Mouse (Mus musculus) megakaryocyte, embryonic 14.5 days (primary cell): ENCODE results near the gene Stk10. TPM values are rescaled to one million over a fixed set of nuclear protein-coding genes. Genes with fewer than 3 reads are reported as not detected.

Source experiments
- H3K27me3 ChIP-seq: replicated peaks from 2 replicates; pipeline ENCODE3; 2012; ENCODE audit warnings: inconsistent platforms
- H3K36me3 ChIP-seq: replicated peaks from 2 replicates; pipeline ENCODE3; 2012; ENCODE audit warnings: low read length, inconsistent platforms, mixed read lengths
- H3K4me1 ChIP-seq: 2 replicates; pipeline ENCODE4 v1.6.1; 2012; ENCODE audit warnings: inconsistent platforms
- H3K4me3 ChIP-seq: replicated peaks from 2 replicates; pipeline ENCODE3; 2012; ENCODE audit warnings: moderate library complexity, mild to moderate bottlenecking, inconsistent platforms
- H3K9me3 ChIP-seq: 2 replicates; pipeline ENCODE4 v1.6.1; 2012; ENCODE audit warnings: inconsistent platforms
- FLI1 ChIP-seq: IDR thresholded peaks from 2 replicates; pipeline ENCODE4 v1.6.1; 2012; ENCODE audit warnings: low read length, inconsistent platforms, mixed read lengths
- GATA1 ChIP-seq: IDR thresholded peaks from 3 replicates; pipeline ENCODE4 v1.6.1; 2012; ENCODE audit warnings: mixed read lengths, low read length, inconsistent platforms, borderline replicate concordance
- polyA plus RNA-seq: library from polyadenylated mRNA; stranded (reverse); fragments of >175 nt; gene quantifications from 2 replicates; pipeline ENCODE4 v1.2.3, GENCODE M21; 2012; ENCODE audit warnings: low replicate concordance; ENCODE audit not compliant: insufficient read depth

Gene Stk10
- polyA plus RNA-seq, 1 experiment = 28.3 TPM

- Histone ChIP-seq H3K9me3 (no peaks in the 10 kb centered on the region), H3K4me1 (peaks cover 94% of the 10 kb centered on the region), H3K4me3 (no peak overlapping the region), H3K36me3 (peaks cover 92% of the 10 kb centered on the region), H3K27me3 (no peaks in the 10 kb centered on the region)
- no peak for TF ChIP-seq FLI1
- TF ChIP-seq GATA1 = no peak
Measured at GRCm38 (mm10) chr11:32563660-32564059, 30.6 kb downstream of the Stk10 start.

GRCm38 (mm10) chr11:32564629-32565028 is 31.5 kb downstream of the Stk10 start:
- no peaks in the 10 kb centered on the region for H3K9me3 ChIP-seq
- TF ChIP-seq FLI1 (no peak), GATA1 (no peak)
- peaks cover 94% of the 10 kb centered on the region for H3K36me3 ChIP-seq
- H3K4me3 ChIP-seq = peak overlapping the region; percentile 76
- H3K4me1 ChIP-seq = peaks cover 99% of the 10 kb centered on the region
- H3K27me3 ChIP-seq = no peaks in the 10 kb centered on the region

DNA sequence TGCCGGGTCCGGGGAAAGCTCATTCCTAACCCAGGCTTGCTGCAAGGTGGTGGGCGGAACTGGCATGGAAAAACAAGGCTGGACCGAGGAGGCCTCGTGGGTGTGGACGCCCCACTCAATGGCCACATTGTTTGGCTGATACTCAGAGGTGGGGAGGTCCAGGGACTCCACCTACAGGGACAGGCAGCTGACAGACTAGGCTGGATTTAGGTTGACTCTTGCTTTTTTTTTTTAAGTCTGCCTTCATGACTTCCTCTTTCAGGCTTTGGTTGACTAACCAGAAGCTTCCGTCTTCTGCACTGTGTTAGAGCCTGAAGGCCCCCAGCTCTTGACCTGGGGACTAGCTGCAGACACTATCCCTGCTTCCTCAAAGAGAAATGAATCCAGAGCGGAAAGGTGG is 32.0 kb downstream of the Stk10 start:
- H3K4me1 ChIP-seq = peaks cover 100% of the 10 kb centered on the region
- H3K36me3 ChIP-seq = peaks cover 94% of the 10 kb centered on the region
- TF ChIP-seq GATA1 (no peak), FLI1 (no peak)
- no peaks in the 10 kb centered on the region for H3K27me3 ChIP-seq
- no peaks in the 10 kb centered on the region for H3K9me3 ChIP-seq
- peak overlapping the region; percentile 76 for H3K4me3 ChIP-seq

DNA sequence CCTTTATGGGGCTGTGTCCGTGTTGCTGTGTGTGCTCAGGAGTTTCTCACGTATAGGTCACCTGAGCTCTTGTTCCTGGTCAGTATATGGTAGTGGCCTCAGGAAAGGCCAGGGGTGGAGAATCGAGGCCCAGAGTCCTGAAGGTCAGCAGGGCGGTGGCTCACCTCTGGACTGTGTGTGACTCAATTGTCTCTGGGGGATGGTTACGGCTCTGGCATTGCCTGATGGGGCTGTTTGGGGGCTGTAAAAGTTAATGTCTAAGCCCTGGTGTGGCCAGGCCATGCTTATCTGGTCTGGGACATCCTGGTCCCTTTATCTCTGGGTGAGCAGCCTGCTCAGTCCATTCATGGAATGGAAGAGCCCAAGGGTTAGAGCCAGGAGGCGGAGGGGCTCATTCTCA is 33.1 kb downstream of the Stk10 start:
- peaks cover 96% of the 10 kb centered on the region for H3K4me1 ChIP-seq
- no peaks in the 10 kb centered on the region for H3K27me3 ChIP-seq
- no peaks in the 10 kb centered on the region for H3K9me3 ChIP-seq
- H3K4me3 ChIP-seq = peak overlapping the region; percentile 7
- no peak for TF ChIP-seq GATA1
- no peak for TF ChIP-seq FLI1
- peaks cover 91% of the 10 kb centered on the region for H3K36me3 ChIP-seq

- Histone ChIP-seq H3K9me3 (no peaks in the 10 kb centered on the region), H3K27me3 (no peaks in the 10 kb centered on the region), H3K4me1 (peaks cover 96% of the 10 kb centered on the region), H3K4me3 (peak overlapping the region; percentile 70), H3K36me3 (peaks cover 92% of the 10 kb centered on the region)
- TF ChIP-seq FLI1 (no peak), GATA1 (no peak)
Measured at GRCm38 (mm10) chr11:32567000-32567855, 34.1 kb downstream of the Stk10 start.

GRCm38 (mm10) chr11:32568060-32568459 is 35.0 kb downstream of the Stk10 start:
- H3K4me1 ChIP-seq = peaks cover 96% of the 10 kb centered on the region
- H3K9me3 ChIP-seq = no peaks in the 10 kb centered on the region
- H3K36me3 ChIP-seq = peaks cover 88% of the 10 kb centered on the region
- no peak overlapping the region for H3K4me3 ChIP-seq
- TF ChIP-seq GATA1 (no peak), FLI1 (no peak)
- H3K27me3 ChIP-seq = no peaks in the 10 kb centered on the region

DNA sequence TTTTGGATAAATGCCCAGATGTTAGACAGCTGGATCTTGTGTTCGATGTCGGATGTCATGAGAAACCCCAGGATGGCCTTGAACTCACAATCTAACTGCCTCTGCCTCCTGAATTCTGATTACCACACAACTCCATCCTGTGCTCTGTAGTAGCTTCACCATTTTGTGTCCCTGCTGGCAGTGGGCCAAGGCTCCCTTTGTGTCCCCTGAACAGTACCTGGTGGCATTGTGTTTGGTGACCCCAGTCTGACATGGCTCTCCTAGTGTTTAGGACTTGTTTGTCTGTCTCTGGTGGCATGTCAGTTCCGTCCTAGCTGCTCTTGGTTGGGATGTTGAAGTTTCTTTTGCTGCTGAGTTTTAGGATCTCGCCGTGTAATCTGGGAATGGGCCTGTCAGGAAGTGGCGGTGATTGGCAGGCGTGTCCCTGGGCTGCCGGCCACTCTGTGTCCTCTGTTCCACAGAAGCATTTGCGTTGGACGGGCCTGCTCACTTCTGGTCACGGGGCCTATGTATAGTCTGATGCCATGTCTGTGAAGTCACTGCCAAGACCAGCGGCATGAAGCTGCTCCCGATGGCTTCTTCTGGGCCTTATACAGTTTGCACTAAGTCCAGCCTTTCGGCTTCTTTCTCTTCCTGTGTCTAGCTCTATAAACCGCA is 35.7 kb downstream of the Stk10 start:
- Histone ChIP-seq H3K4me3 (no peak overlapping the region), H3K36me3 (peaks cover 87% of the 10 kb centered on the region), H3K4me1 (peaks cover 96% of the 10 kb centered on the region), H3K27me3 (no peaks in the 10 kb centered on the region), H3K9me3 (no peaks in the 10 kb centered on the region)
- TF ChIP-seq FLI1 (no peak), GATA1 (no peak)

DNA sequence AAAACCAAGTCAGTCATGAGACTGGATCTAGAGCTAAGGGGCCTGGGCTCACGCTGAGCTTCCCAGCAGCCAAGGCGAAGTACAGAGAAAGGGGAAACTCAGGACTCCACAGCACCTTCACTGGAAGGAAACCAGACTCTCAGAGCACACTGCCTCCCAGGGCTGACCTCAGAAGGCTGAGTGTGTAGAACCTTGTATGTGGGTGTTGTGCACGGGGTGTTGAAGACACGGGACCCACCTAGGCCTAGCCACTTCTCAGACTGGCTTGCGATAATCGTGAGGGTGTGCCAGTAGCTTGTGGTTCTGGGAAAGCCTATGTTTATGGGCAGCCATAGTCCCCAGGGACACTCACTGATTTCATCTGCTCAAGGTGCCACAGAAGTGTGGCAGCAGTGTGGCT is 38.0 kb downstream of the Stk10 start:
- TF ChIP-seq FLI1 (no peak), GATA1 (no peak)
- H3K27me3 ChIP-seq = no peaks in the 10 kb centered on the region
- peaks cover 94% of the 10 kb centered on the region for H3K4me1 ChIP-seq
- H3K9me3 ChIP-seq = no peaks in the 10 kb centered on the region
- H3K36me3 ChIP-seq = peaks cover 89% of the 10 kb centered on the region
- peak overlapping the region; percentile 46 for H3K4me3 ChIP-seq

DNA sequence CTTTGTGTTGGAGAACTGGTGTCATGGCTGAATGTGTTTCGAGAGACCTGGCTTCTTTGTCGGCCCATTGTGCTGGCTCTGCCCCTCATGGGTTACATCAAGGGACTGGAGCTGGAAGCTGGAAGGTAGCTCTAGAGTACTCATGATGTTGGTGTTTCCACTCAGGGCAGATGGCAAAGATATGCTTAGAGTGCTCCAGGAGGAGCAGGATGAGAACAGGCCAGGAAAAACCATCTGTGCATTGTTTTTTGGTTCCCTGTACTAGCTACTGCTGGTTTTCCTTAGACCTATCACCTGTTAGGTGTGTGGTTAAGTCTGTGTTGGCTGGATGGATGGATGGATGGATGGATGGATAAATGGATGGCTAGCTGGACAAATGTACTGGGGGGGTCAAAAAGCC is 40.6 kb downstream of the Stk10 start:
- H3K9me3 ChIP-seq = no peaks in the 10 kb centered on the region
- H3K4me3 ChIP-seq = no peak overlapping the region
- H3K36me3 ChIP-seq = peaks cover 87% of the 10 kb centered on the region
- TF ChIP-seq FLI1 (no peak), GATA1 (no peak)
- H3K27me3 ChIP-seq = no peaks in the 10 kb centered on the region
- peaks cover 92% of the 10 kb centered on the region for H3K4me1 ChIP-seq

GRCm38 (mm10) chr11:32575964-32576759 is 43.1 kb downstream of the Stk10 start:
- Histone ChIP-seq H3K4me3 (no peak overlapping the region), H3K36me3 (peaks cover 84% of the 10 kb centered on the region), H3K9me3 (no peaks in the 10 kb centered on the region), H3K4me1 (peaks cover 93% of the 10 kb centered on the region), H3K27me3 (no peaks in the 10 kb centered on the region)
- no peak for TF ChIP-seq FLI1
- no peak for TF ChIP-seq GATA1
